In genomic region chr6:117890257-117890656, GRCm38 (mm10) we compare ENCODE assay signal across 21 mouse cellular contexts. TPM values are rescaled to one million over a fixed set of nuclear protein-coding genes. Genes with fewer than 3 reads are reported as not detected.
DNase-seq lines count a peak whose midpoint lies in the region; ATAC-seq and TF ChIP-seq lines count a peak whose summit lies in the region.
"Had no signal": no experiment of that assay in that cellular context is flagged by ENCODE, and none has a peak within 500 bp of the region (broad histone marks: within the 10 kb centered on the region; RNA-seq: fewer than 3 reads in every experiment).

No protein-coding gene starts in this region.

- peak overlapping the region; percentile 83 for H3K9ac ChIP-seq in MEL (ENCODE audit: control insufficient read depth, low read depth, low read length, poor library complexity, severe bottlenecking)
- H3K9ac ChIP-seq in liver, embryonic 15.5 days: no peak overlapping the region
- H3K9ac ChIP-seq: forebrain, embryonic 12.5 days; hindbrain, embryonic 14.5 days; neural tube, embryonic 12.5 days had no signal

- H3K27ac ChIP-seq in MEL (ENCODE audit: control insufficient read depth, low read depth, low read length): peak overlapping the region; percentile 77
- peak overlapping the region; percentile 93; the same call in 1 of the 2 replicates for H3K27ac ChIP-seq in liver, embryonic 15.5 days (replicated peaks)
- H3K27ac ChIP-seq: forebrain, embryonic 12.5 days; hindbrain, embryonic 14.5 days; neural tube, embryonic 12.5 days had no signal

- no peaks in the 10 kb centered on the region for H3K27me3 ChIP-seq in MEL (ENCODE audit: control insufficient read depth in 1 of 2, insufficient read depth in 2 of 2, low read length in 2 of 2)
- no peaks in the 10 kb centered on the region for H3K27me3 ChIP-seq in liver, embryonic 15.5 days
- H3K27me3 ChIP-seq: forebrain, embryonic 12.5 days; megakaryocyte, embryonic 14.5 days; neural tube, embryonic 12.5 days; Patski had no signal

- peaks cover 0 to 39% of the 10 kb centered on the region in 2 experiments; a peak in 2 of 4 replicates for H3K36me3 ChIP-seq in MEL (ENCODE audit: control insufficient read depth in 1 of 2, insufficient read depth in 2 of 2, low read length in 2 of 2)
- H3K36me3 ChIP-seq in liver, embryonic 15.5 days (replicated peaks): no peaks in the 10 kb centered on the region
- H3K36me3 ChIP-seq: forebrain, embryonic 12.5 days; neural tube, embryonic 12.5 days had no signal

- no peak overlapping the region for H3K4me2 ChIP-seq in liver, embryonic 15.5 days
- H3K4me2 ChIP-seq: forebrain, embryonic 12.5 days; heart, embryonic 11.5 days; hindbrain, embryonic 14.5 days; neural tube, embryonic 12.5 days had no signal

- intact Hi-C loops in left cerebral cortex, postnatal 25 days (cut with DNase I): no loop called here

- WGBS in liver, embryonic 15.5 days (ENCODE audit: insufficient replicate concordance): 50% methylated on average over 6 of the region's 6 CpGs
- WGBS in lung, adult 2 months: 76% methylated on average over 6 of the region's 6 CpGs

- H3K9me3 ChIP-seq in MEL (replicated peaks; ENCODE audit: insufficient read depth, low read length): no peaks in the 10 kb centered on the region
- H3K9me3 ChIP-seq in liver, embryonic 15.5 days (replicated peaks): no peaks in the 10 kb centered on the region
- H3K9me3 ChIP-seq: forebrain, embryonic 12.5 days; megakaryocyte, embryonic 14.5 days; neural tube, embryonic 12.5 days had no signal

- H3K4me1 ChIP-seq in MEL (ENCODE audit: control insufficient read depth in 1 of 2, insufficient read depth in 2 of 2, low read length in 2 of 2): peaks cover 19 to 32% of the 10 kb centered on the region in 2 experiments
- peaks cover 62% of the 10 kb centered on the region for H3K4me1 ChIP-seq in liver, embryonic 15.5 days (replicated peaks)
- H3K4me1 ChIP-seq in lung, adult 2 months (ENCODE audit: control insufficient read depth, insufficient read depth, low read length): no peaks in the 10 kb centered on the region
- H3K4me1 ChIP-seq: neural tube, embryonic 12.5 days had no signal

- H3K79me2 ChIP-seq in MEL (ENCODE audit: control insufficient read depth, insufficient read depth, low read length, poor library complexity): peaks cover 10% of the 10 kb centered on the region

- no peak for TF ChIP-seq RAD21 in MEL (IDR thresholded peaks at IDR 0.05; ENCODE audit: low read depth, low read length)

- ATAC-seq in liver, embryonic 15.5 days (ENCODE audit: insufficient read depth): no peak
- ATAC-seq: lung, postnatal 0 days; midbrain, embryonic 16.5 days; Patski had no signal

- TF ChIP-seq CTCF in MEL (IDR thresholded peaks at IDR 0.05 in 2 of 3, conservative IDR thresholded peaks at IDR 0.05 in 1 of 3; ENCODE audit: control insufficient read depth in 1 of 3, insufficient read depth in 1 of 3, low read depth in 2 of 3, low read length in 3 of 3, poor library complexity in 1 of 3, severe bottlenecking in 1 of 3): no peak
- TF ChIP-seq CTCF in lung, adult 2 months (IDR thresholded peaks at IDR 0.05; ENCODE audit: insufficient read depth, low read length): no peak

- 0 out of 4 replicates have a peak, but pooled peaks of 1 of the 2 experiments have one; percentile 7 for TF ChIP-seq POLR2A in MEL (IDR thresholded peaks at IDR 0.05; ENCODE audit: control insufficient read depth in 1 of 2, insufficient read depth in 1 of 2, low read depth in 1 of 2, low read length in 2 of 2, poor library complexity in 1 of 2)
- no peak for TF ChIP-seq POLR2A in lung, adult 2 months (IDR thresholded peaks at IDR 0.05; ENCODE audit: borderline replicate concordance, extremely low read depth, low read depth, low read length)

- H3K4me3 ChIP-seq in MEL (ENCODE audit: control insufficient read depth in 1 of 2, insufficient read depth in 1 of 2, low read depth in 2 of 2, low read length in 2 of 2): peak overlapping the region in 1 of 2 experiments; percentile 1; a peak in 2 of 4 replicates
- H3K4me3 ChIP-seq in liver, embryonic 15.5 days (replicated peaks): no peak overlapping the region
- H3K4me3 ChIP-seq in lung, adult 2 months (replicated peaks; ENCODE audit: extremely low read depth, low read depth, low read length): no peak overlapping the region
- H3K4me3 ChIP-seq: forebrain, embryonic 12.5 days; megakaryocyte, embryonic 14.5 days; neural tube, embryonic 12.5 days had no signal

- TF ChIP-seq EP300 in MEL (IDR thresholded peaks at IDR 0.05; ENCODE audit: low read depth in 1 of 2, low read length in 2 of 2): peak in 1 of 2 experiments; percentile 35; a peak in 1 of 4 replicates

- peak; percentile 32 for DNase-seq in thymus, postnatal 0 days (ENCODE audit: low spot score)
- DNase-seq in thymus, postnatal 10 days (ENCODE audit: low spot score in 2 of 2): no peak
- DNase-seq in MEL (ENCODE audit: low read depth, low spot score): peak; percentile 69
- DNase-seq in lung, adult 2 months: no peak
- no peak for DNase-seq in left cerebral cortex, postnatal 25 days (ENCODE audit: low spot score in 2 of 2)
- DNase-seq in ovary, adult 18-20 months (ENCODE audit: low spot score): no peak
- DNase-seq: cerebellum, postnatal 10 days; gastrocnemius, postnatal 14 days; heart, postnatal 14 days; kidney, postnatal 14 days; right cerebral cortex, postnatal 14 days had no signal

TF ChIP-seq in MEL, 35 proteins besides CTCF, POLR2A, EP300 and RAD21:
- TF ChIP-seq ZNF384 (IDR thresholded peaks at IDR 0.05; ENCODE audit: low read depth, low read length) (peak; percentile 89), SIN3A (IDR thresholded peaks at IDR 0.05; ENCODE audit: low read length) (peak; percentile 74), MAX (IDR thresholded peaks at IDR 0.05; ENCODE audit: low read length) (peak; percentile 84), ETS1 (IDR thresholded peaks at IDR 0.05; ENCODE audit: low read depth, low read length) (peak; percentile 48; the same call in 1 of the 2 replicates), MYC (IDR thresholded peaks at IDR 0.05; ENCODE audit: low read depth, low read length) (peak; percentile 63), POLR2AphosphoS5 (IDR thresholded peaks at IDR 0.05; ENCODE audit: borderline replicate concordance, low read depth, low read length) (no peak), HCFC1 (IDR thresholded peaks at IDR 0.05; ENCODE audit: low read depth, low read length) (0 out of 2 replicates have a peak, but pooled peaks have one; percentile 37), MXI1 (IDR thresholded peaks at IDR 0.05; ENCODE audit: low read depth, low read length) (peak; percentile 90), UBTF (IDR thresholded peaks at IDR 0.05; ENCODE audit: borderline replicate concordance, insufficient read depth, low read depth, low read length) (no peak), USF1 (IDR thresholded peaks at IDR 0.05; ENCODE audit: low read depth, low read length) (peak; percentile 50; the same call in 1 of the 2 replicates), NRF1 (IDR thresholded peaks at IDR 0.05; ENCODE audit: insufficient read depth, low read depth, low read length, poor library complexity, severe bottlenecking) (no peak)

RNA-seq across cellular contexts. Expression of gene Hnrnpf, which starts 9.9 kb away (rescaled TPM):
- polyA plus RNA-seq in thymus, postnatal 0 days (2015; fragmentation: Nextera tagmentation; extraction: Ambion mirVana): 1,040 and 1,096 TPM in 2 replicates
- 868 and 882 TPM in 2 replicates for total RNA-seq in MEL (2012; rRNA removed)
- polyA plus RNA-seq in MEL (2012; ENCODE audit: insufficient read depth in 1 of 2, insufficient read length in 2 of 2, low read depth in 1 of 2, low replicate concordance in 2 of 2, missing spikeins in 1 of 2): 1,000 to 10,000 TPM in 1 of 2 experiments, 100 to 1,000 TPM in 1; 722 to 2,287 TPM
- 476 and 487 TPM in 2 replicates for polyA plus RNA-seq in liver, embryonic 15.5 days (2015; fragmentation: Nextera tagmentation; extraction: Ambion mirVana)
- polyA plus RNA-seq in lung, adult 2 months (2012; rRNA removed): 100 and 154 TPM in 2 replicates
- 100 to 1,000 TPM; 121 to 132 TPM for total RNA-seq in left cerebral cortex, postnatal 25 days (2021)

RNA-seq across cellular contexts. Expression of gene Zfp239, which starts 28.4 kb away (rescaled TPM):
- polyA plus RNA-seq in thymus, postnatal 0 days (2015; fragmentation: Nextera tagmentation; extraction: Ambion mirVana): 6.3 and 7.0 TPM in 2 replicates
- 17.9 and 20.4 TPM in 2 replicates for total RNA-seq in MEL (2012; rRNA removed)
- 10 to 100 TPM in 1 of 2 experiments, not detected in 1; 18.6 TPM for polyA plus RNA-seq in MEL (2012; ENCODE audit: insufficient read depth in 1 of 2, insufficient read length in 2 of 2, low read depth in 1 of 2, low replicate concordance in 2 of 2, missing spikeins in 1 of 2)
- polyA plus RNA-seq in liver, embryonic 15.5 days (2015; fragmentation: Nextera tagmentation; extraction: Ambion mirVana): 2.0 and 2.4 TPM in 2 replicates
- 0.38 and 0.99 TPM in 2 replicates for polyA plus RNA-seq in lung, adult 2 months (2012; rRNA removed)
- 10 to 100 TPM; 43.0 to 45.6 TPM for total RNA-seq in left cerebral cortex, postnatal 25 days (2021)

RNA-seq across cellular contexts. Expression of gene Fxyd4, which starts 47.2 kb away (rescaled TPM):
- 2.3 TPM in 2 replicates for polyA plus RNA-seq in thymus, postnatal 0 days (2015; fragmentation: Nextera tagmentation; extraction: Ambion mirVana)
- total RNA-seq in MEL (2012; rRNA removed): not detected in 2 replicates
- under 1 TPM in 1 of 2 experiments, not detected in 1; 0.22 TPM for polyA plus RNA-seq in MEL (2012; ENCODE audit: insufficient read depth in 1 of 2, insufficient read length in 2 of 2, low read depth in 1 of 2, low replicate concordance in 2 of 2, missing spikeins in 1 of 2)
- polyA plus RNA-seq in liver, embryonic 15.5 days (2015; fragmentation: Nextera tagmentation; extraction: Ambion mirVana): 0.36 and 0.47 TPM in 2 replicates
- polyA plus RNA-seq in lung, adult 2 months (2012; rRNA removed): 0.41 and 0.61 TPM in 2 replicates
- not detected for total RNA-seq in left cerebral cortex, postnatal 25 days (2021)
- total RNA-seq: gastrocnemius, postnatal 14 days; heart, postnatal 14 days; layer of hippocampus, postnatal 10 days had no signal

RNA-seq across cellular contexts. Expression of gene Zfp637, which starts 49.3 kb away (rescaled TPM):
- polyA plus RNA-seq in thymus, postnatal 0 days (2015; fragmentation: Nextera tagmentation; extraction: Ambion mirVana): 74.3 and 80.9 TPM in 2 replicates
- 41.5 and 52.4 TPM in 2 replicates for total RNA-seq in MEL (2012; rRNA removed)
- polyA plus RNA-seq in MEL (2012; ENCODE audit: insufficient read depth in 1 of 2, insufficient read length in 2 of 2, low read depth in 1 of 2, low replicate concordance in 2 of 2, missing spikeins in 1 of 2): 10 to 100 TPM in 1 of 2 experiments, not detected in 1; 53.8 TPM
- 29.5 and 31.6 TPM in 2 replicates for polyA plus RNA-seq in liver, embryonic 15.5 days (2015; fragmentation: Nextera tagmentation; extraction: Ambion mirVana)
- 27.7 and 30.6 TPM in 2 replicates for polyA plus RNA-seq in lung, adult 2 months (2012; rRNA removed)
- total RNA-seq in left cerebral cortex, postnatal 25 days (2021): 10 to 100 TPM; 55.9 to 57.1 TPM

Comparison
In these comparisons a context has a peak if more than half of its experiments do, and no peak if none do; other contexts are left out.
1. DNase-seq: peak in thymus, postnatal 0 days (single experiment) and MEL (single experiment); none in thymus, postnatal 10 days (0 of 2), lung, adult 2 months (single experiment), left cerebral cortex, postnatal 25 days (0 of 2) and ovary, adult 18-20 months (single experiment).